Mouse (Mus musculus) G1E-ER4 (cell line): ENCODE results near the gene Hexb. TPM values are rescaled to one million over a fixed set of nuclear protein-coding genes. Genes with fewer than 3 reads are reported as not detected.

Experiments
- GATA1 ChIP-seq: IDR thresholded peaks from one replicate; pipeline ENCODE4 v1.8.0; 2012; ENCODE audit warnings: low read length, inconsistent platforms
- polyA plus RNA-seq: library from polyadenylated mRNA; stranded (reverse); fragments of >175 nt; gene quantifications from 2 replicates; pipeline ENCODE4 v1.2.3, GENCODE M21; 2012

The Hexb gene
- polyA plus RNA-seq, 1 experiment: 11.6 TPM

DNA sequence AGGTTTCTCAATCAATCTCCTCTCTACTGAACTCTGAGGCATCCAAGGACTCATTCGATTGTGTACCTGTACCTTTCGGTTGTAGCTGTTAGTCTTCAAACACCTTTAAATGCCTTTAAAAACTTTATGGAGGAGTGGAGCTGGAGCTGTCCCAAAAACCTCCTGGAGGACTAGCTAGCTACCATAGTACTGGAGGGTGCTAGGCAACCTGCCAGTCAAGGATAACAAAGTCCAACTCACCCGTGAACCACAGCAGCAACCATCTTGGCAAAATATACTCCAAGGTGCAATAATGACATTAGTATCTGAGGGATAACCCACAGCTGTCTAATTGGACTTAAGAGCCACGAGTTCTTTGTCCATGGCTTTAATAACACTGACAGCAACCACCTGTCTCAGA is 3.7 kb upstream of the Hexb start:
- no peak for TF ChIP-seq GATA1

DNA sequence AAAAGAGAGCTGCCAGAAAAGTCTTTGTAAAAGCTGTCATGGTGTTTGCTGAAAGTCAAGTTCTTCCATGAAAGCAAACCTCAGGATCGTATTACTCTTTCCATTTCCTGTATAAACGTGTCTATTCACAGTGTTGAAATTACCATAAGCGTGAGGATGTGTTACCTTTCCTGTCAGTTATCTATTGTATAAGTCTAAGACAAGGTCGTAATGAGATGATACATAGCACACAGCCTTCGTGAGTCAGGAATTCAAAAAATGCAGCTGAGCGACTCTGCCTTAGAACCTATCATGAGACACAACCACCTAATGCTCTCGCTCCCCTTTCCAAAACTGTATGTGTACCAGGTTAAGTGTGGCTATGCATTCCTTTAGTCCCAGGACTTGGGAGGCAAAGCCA is 2.9 kb upstream of the Hexb start:
- TF ChIP-seq GATA1: no peak

DNA sequence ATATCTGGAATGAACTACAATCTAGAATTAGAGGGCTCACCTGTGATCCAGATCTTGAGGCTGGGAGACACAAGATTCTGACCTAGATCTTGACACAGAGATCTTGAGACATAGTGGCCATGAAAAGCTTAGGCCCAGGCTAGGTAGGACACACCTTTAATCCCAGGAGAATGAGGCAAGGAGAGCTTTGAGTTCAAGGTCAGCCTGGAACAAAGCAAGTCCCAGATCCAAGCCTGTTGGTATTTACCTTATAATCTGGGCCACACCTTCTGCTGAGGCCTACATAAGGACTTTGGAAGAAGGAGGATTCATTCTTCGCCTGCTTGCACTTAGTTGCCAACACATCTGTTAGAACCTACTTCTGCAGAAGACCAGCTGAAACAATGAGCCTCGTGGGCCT is 966 bp upstream of the Hexb start:
- TF ChIP-seq GATA1: no peak

DNA sequence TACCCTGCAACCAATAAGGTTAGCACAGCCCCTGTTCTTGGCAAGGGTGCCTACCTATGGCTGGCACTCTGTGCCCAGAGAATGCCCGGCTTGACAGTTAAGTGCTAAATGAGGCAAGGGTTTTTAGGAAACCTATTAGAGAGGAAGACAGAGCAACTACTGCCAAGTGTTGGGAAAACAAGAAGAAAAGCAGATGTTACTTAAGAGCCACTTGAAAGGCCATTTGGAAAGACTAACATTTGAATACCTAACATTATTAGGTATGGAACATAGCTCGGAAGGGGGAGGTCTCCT is 1.3 kb downstream of the Hexb start:
- TF ChIP-seq GATA1: no peak

DNA sequence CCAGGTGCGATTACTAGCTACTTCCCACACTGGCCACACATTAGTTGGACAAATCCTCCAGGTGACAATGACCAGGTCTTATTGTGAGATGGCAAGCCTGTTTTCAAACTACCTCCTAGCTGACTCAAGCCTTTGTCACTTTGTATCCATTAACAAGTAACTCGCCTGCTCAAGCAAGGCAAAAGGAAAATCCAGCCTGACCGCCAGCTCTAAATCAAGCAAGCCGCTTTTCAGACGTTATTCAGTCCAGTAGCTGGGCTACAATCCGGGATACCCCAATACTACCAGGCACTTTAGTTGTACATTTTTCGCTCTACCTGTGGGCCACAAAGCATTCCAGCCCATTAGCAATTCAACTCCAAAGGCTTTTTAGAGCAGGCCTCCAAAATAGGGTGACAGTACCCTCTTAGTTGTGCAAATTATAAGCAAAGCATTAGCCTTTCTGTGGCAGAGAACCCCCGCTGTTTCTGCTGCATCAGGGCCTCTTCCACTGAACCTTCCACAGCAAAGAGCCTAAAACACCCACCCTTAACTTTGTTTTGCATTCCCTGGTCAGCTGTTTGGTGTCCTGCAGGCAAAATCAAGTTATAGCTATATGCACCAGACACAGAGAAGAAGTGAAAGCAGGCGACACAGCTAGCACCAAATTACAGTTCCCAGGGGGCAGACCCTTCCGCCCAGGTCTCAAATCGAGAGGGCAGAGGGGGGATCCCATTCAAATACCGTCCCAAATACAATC is 1.8 kb downstream of the Hexb start:
- no peak for TF ChIP-seq GATA1

DNA sequence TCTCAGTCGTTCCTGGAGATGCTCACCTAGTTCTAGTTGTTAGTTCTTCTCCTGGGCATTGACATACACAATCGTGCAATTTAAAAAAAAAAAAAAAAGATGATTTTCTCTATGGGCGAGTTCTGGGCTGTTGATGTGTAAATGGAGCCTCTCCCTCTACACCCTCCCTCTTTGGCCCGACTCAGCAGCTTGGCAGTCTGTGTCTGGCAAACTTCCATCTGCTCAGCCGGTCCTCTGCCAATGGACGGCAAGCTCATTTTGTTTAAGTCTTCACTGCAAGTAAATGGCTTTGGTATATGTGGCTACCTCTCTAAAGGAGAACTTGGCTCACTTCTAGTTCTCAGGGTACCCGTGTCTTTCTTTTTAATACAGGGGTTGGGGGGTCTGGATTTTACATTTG is 4.7 kb downstream of the Hexb start:
- TF ChIP-seq GATA1: no peak

DNA sequence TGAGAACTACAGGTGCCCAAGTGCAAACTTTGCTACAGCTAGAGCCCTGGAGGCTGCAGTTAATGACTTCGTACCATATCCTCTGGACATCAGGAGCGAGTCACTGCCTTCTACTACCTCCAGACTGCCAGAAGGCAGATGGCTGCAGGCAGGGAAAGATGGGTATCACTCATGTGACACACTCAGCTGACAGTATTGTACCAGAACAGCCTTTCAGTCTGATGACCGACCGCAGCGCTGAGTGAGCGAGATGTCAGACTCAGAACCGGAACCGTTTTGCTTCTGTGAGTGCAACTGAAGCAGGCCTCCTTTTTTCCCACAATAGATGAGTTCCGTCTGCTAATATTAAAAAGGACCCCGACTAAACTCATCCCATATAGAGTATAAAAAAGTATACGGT is 5.5 kb downstream of the Hexb start:
- TF ChIP-seq GATA1: no peak

DNA sequence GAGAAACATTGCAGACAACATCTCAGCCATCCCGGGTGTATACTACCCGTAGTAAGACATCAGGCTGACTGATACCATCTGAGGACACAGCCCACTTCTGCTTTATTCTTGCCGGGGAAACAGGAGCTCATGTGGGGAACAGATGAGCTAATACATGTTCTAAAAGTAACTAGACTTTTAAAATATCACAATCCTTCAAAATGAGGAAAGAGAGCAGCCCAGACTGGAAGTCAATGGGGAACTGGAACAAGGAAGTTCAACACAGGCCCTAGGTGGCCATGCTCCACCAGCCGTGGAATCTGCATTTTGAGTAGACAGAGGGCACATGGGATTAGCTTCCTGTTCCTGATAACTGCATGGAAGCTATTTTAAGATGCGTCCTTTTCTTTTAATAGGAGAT is 10.5 kb downstream of the Hexb start:
- TF ChIP-seq GATA1: no peak

DNA sequence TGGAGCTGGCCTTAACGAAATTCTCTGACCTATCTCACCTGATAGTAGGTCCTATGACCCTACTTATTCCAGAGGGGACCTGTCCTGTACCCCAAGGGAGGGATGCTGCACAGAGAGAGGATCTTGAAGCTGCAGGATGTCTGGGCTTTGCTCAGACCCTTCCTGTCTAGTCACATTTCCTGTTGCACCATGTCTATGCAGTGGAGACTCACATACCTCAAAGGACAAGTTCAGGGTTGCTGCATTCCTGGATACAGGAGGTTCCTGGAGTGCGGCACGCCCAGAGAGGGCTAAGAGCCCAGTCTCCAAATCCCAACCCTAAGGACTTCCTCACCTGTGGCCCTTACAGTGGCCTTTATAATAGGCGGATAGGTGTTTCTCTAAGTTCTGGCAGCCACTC is 11.8 kb downstream of the Hexb start:
- no peak for TF ChIP-seq GATA1

DNA sequence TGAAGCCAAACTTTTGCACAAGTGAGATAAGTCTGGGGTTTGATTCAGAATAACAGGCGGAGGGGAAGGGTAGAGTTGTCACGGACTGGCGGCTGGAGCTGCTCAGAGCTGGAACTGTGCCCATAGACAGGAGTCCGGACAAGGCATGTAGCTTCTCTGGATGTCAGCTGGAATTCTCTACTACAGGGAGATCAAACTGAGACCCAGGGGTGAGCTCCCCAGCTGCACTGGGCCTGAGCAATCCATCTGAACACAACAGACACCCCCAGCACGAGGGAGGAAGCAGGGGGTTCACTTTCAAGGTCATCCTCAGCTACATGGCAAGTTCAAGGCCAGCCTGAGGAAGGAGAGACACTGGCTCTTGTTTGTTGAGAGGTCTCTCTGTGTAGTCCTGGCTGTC is 13.5 kb downstream of the Hexb start:
- no peak for TF ChIP-seq GATA1

DNA sequence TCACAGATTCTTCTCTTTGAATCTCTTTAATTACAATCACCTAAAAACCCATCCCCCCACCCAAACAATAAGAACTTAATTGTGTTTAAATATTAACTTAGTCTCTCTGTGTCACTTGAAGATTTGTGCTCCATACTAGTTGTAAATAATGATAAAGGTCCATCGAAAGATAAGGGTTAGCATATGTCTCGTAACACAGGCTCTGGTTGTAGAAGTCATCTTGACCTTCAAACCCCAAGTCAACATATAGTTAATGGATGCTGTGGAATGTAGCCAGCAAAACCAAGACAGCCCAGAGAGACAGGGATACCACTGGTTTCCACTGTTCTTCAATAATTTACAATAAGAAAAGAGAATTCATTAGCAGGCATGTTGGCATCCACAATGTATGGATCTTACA is 14.0 kb downstream of the Hexb start:
- no peak for TF ChIP-seq GATA1

DNA sequence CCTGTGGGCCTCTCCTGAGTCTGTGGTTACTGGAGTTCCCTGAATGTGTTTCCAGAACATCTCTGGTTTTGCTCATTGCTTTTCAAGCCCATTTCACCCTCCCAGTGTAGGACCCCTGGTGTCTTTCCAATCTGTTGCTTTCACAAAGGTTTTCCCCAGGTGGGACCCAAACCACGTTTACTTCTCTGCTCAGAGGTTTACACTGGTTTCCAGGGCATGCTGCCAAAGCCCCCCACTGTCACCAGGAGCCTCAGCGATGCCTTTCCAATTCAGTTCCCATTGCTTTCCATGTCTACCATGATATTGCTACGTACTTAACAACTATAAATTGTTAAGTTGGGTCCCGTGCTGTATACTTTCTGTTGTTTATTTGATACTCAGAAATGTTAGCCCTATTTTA is 15.3 kb downstream of the Hexb start:
- TF ChIP-seq GATA1: no peak

DNA sequence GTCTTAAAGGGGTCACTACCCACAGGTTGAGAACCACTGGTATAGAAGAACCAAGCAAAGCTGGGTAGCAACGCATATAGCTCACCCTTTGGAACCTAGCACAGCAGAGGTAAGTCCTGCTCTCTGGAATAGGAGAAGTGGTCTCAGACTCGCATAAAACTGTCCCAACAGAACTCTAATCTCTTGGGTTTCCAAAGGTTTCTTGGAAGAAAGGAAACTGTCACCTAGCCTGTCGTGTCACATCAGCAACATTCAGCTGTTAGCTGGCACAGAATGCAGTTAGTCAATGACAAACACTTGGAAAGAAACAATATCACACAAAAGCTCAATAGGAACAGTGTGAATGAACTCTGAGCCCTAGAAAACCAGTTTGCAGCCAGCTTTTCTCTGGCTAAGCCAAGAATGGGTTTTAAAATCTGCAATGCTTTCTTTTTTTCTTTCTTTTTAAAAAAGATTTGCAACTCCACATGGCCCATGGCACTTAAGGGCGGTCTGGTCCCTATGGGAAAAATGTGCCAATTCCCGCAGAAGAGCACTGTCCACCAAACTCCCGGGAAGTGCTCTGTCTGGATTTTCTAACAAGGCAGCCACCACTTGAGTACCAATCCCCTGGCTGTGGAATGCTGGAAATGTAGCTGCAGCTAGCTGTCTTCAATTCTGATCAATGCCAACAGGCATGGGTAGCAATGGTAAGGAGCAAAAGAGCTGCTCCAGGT is 17.9 kb downstream of the Hexb start:
- TF ChIP-seq GATA1: no peak

DNA sequence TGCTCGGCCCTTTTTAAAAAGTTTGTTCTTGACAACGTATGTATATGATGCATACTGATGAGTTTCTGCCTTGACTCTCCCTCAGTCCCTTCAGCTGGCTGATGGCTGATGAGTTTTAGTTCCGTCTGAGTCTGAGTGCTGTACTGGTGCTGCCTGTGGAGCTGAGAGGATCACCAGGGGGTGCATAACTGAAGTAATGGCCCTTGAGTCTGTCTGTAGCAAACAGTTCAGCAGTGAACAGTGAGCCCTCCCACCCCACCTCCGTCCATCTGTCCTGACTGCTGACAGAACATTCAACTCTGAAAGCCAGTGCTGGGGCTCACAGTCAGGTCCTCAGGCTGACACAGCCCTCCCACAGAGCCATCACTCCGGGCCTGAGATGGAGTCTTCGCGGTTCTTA is 19.2 kb downstream of the Hexb start:
- no peak for TF ChIP-seq GATA1

DNA sequence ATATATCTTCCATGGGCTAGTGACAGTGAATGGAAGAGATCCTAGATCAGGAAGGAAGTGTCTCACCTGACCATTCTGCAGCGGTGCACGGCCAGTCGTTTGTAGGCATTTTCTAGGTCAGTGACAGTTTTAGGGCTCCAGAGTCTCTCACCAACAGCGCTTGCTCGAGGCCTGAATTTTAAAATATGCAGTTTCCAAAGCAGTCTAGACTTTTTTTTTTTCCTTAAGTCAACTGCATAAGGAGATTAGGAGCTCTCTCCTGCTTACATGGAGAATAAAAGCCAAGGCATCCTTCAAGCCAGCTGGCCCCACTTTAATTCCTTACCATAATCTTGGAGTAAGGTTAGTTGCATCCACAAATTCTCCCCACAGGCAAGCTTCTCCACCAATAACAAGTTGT is 21.4 kb downstream of the Hexb start:
- TF ChIP-seq GATA1: no peak

DNA sequence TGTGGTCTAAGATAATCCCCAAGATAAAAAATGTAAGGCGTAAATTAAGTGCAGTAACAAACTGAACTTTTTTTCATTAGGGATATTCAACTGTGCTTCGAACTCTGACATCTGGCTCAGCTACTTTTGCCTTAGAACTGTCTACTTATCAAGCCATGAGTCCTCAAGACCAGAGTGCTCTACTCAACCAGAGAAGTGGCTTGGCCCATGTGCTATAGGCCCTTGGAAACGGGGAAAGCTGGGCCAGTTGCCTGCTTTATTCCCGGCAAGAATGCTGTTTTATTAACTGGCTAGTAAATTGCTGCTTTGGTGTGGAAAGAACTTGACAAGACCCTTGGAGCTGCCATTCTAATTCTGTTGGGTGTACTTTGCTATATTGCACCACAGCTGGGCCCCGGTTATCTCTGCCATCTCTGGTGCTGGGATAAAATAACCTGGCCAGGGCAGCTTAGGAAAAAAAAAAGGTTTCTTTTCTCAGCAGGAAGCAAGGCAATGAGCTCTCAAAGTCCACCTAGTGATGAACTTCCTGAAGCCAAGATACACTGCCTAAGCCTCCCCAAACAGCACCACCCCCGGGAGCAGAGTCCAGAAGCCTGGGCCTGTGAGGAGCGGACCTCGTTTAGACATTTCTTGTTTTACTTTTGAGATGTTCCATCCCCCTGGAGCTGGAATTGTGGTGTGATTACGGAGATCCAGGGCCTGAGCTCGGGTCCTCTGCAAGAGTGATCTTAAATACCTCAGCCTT is 22.5 kb downstream of the Hexb start:
- TF ChIP-seq GATA1: no peak

DNA sequence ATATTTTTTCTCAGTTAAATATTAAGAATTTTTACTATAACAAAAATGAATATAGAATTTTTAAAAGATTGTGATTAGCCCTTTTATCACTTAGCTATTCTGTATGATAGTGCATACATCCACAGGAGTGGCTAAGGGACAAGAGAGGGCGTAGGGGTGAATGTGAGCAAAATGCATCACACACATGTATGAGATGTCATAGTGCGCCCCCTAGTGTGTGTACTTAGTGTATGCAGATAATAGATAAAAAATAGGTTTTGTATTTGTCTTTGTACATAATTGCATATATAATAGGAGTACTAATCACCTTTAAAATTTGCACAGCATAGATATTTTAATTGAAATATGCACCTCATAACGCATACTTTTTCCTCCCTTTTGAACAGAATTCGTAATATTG is 52.3 kb downstream of the Hexb start:
- TF ChIP-seq GATA1: no peak

DNA sequence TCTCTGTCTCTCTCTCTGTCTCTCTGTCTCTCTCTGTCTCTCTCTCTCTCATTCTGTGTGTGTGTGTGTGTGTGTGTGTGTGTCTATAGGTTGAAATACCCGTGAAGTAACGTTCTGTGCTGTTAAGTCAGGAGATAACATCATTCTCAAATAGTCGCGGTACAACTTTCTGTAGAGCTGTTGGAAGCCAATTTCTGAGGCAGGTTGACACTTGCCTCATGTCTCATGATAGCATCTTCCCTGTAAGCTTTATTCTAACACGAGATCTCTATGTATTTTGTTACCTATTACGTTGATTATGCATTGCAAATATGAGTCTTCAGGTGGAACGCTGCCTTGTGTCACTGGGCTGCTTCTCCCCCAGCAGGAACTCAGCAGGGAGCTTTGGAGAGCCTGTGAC is 55.8 kb downstream of the Hexb start:
- no peak for TF ChIP-seq GATA1
